9 mouse cellular contexts compared by ENCODE assay signal in the genomic region with DNA sequence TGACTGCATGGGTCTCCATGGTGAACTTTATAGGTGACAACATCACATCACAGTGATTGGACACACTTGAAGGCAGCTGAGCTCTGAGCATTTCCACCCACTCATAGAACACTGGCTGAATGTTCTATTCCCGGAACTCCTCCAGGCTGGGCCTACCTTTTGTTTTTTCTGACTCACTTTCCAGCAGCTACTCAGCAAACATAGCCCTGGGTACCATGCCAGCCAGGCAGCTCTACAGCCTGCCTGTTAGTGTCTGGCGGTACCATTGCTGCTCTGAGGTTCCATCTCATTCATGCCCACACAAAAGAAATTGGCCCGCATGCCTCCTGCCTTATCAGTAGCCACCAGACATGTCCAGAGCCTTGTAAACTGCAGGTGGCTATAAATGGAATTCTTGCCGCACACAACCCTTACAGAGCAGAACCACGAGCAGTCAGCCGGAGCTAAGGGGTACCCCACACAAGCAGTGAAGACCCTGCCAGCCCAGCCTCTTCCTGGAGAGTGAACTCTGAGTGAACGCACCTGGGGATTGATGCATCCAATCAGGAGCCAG. TPM values are rescaled to one million over a fixed set of nuclear protein-coding genes. Genes with fewer than 3 reads are reported as not detected.
DNase-seq lines count a peak whose midpoint lies in the region; ATAC-seq and TF ChIP-seq lines count a peak whose summit lies in the region.
"Had no signal": no experiment of that assay in that cellular context is flagged by ENCODE, and none has a peak within 500 bp of the region (broad histone marks: within the 10 kb centered on the region; RNA-seq: fewer than 3 reads in every experiment).

No protein-coding gene starts in this region.

- H3K4me2 ChIP-seq in neural tube, embryonic 13.5 days, result no peak overlapping the region
- 0 out of 2 replicates have a peak overlapping the region, but pooled peaks have one; percentile 1 for H3K4me2 ChIP-seq in heart, embryonic 15.5 days
- peak overlapping the region; percentile 72 for H3K4me2 ChIP-seq in liver, embryonic 14.5 days (ENCODE audit: low read depth)

- H3K4me1 ChIP-seq in neural tube, embryonic 13.5 days (replicated peaks), result peaks cover 32% of the 10 kb centered on the region
- peaks cover 34% of the 10 kb centered on the region for H3K4me1 ChIP-seq in heart, embryonic 15.5 days (replicated peaks)
- peaks cover 34 to 39% of the 10 kb centered on the region in 2 experiments for H3K4me1 ChIP-seq in liver, embryonic 14.5 days (replicated peaks; ENCODE audit: control insufficient read depth in 2 of 2, insufficient read depth in 2 of 2, low read length in 1 of 2)

- no peaks in the 10 kb centered on the region for H3K9me3 ChIP-seq in neural tube, embryonic 13.5 days
- no peaks in the 10 kb centered on the region for H3K9me3 ChIP-seq in heart, embryonic 15.5 days (replicated peaks)
- no peaks in the 10 kb centered on the region for H3K9me3 ChIP-seq in liver, embryonic 14.5 days (ENCODE audit: control insufficient read depth, low read length)

- no peak overlapping the region for H3K9ac ChIP-seq in neural tube, embryonic 13.5 days
- no peak overlapping the region for H3K9ac ChIP-seq in heart, embryonic 15.5 days
- peak overlapping the region; percentile 50 for H3K9ac ChIP-seq in liver, embryonic 14.5 days (replicated peaks)

- no peaks in the 10 kb centered on the region for H3K36me3 ChIP-seq in neural tube, embryonic 13.5 days
- no peaks in the 10 kb centered on the region for H3K36me3 ChIP-seq in heart, embryonic 15.5 days
- no peaks in the 10 kb centered on the region for H3K36me3 ChIP-seq in liver, embryonic 14.5 days (replicated peaks; ENCODE audit: control insufficient read depth, insufficient read depth, low read depth)

- WGBS in neural tube, embryonic 13.5 days, result 61% methylated on average over 7 of the region's 7 CpGs
- 20% methylated on average over 7 of the region's 7 CpGs for WGBS in heart, embryonic 15.5 days
- WGBS in liver, embryonic 14.5 days (ENCODE audit: insufficient replicate concordance), result 24% methylated on average over 7 of the region's 7 CpGs

- TF ChIP-seq EP300 in liver, embryonic 14.5 days (IDR thresholded peaks at IDR 0.05; ENCODE audit: low read depth), result peak; percentile 90

- peak; percentile 23; the same call in 1 of the 2 replicates for ATAC-seq in neural tube, embryonic 13.5 days (ENCODE audit: low read depth)
- ATAC-seq in heart, embryonic 15.5 days (replicated peaks; ENCODE audit: insufficient number of reproducible peaks, insufficient read depth, low FRiP score, low read depth), result peak; percentile 40; the same call in 1 of the 2 replicates
- ATAC-seq in liver, embryonic 14.5 days (ENCODE audit: insufficient read depth), result peak; percentile 83

- no peaks in the 10 kb centered on the region for H3K27me3 ChIP-seq in neural tube, embryonic 13.5 days
- no peaks in the 10 kb centered on the region for H3K27me3 ChIP-seq in heart, embryonic 15.5 days
- no peaks in the 10 kb centered on the region for H3K27me3 ChIP-seq in liver, embryonic 14.5 days (ENCODE audit: control insufficient read depth, insufficient read depth, low read length)

- peak overlapping the region; percentile 30; the same call in 1 of the 2 replicates for H3K27ac ChIP-seq in neural tube, embryonic 13.5 days (replicated peaks)
- H3K27ac ChIP-seq in heart, embryonic 15.5 days, result peak overlapping the region; percentile 48
- peak overlapping the region; percentile 96 for H3K27ac ChIP-seq in liver, embryonic 14.5 days

- no peak for DNase-seq in neural tube, embryonic 10.5 days (ENCODE audit: extremely low spot score, low spot score)
- DNase-seq in liver, embryonic 14.5 days (ENCODE audit: low read depth in 3 of 3, low spot score in 3 of 3), result peak; percentile 77 to 85 (median 82)
- peak; percentile 87 for DNase-seq in telencephalon, adult 2 months (ENCODE audit: low read depth, low spot score)
- no peak for DNase-seq in thymus, postnatal 0 days (ENCODE audit: low spot score)
- no peak for DNase-seq in gastrocnemius, adult 8-10 months (ENCODE audit: low spot score in 2 of 2)
- no peak for DNase-seq in urinary bladder, adult 18-20 months (ENCODE audit: low spot score in 2 of 2)

- no peak for TF ChIP-seq CTCF in liver, embryonic 14.5 days (IDR thresholded peaks at IDR 0.05; ENCODE audit: low read depth)

- H3K4me3 ChIP-seq in neural tube, embryonic 13.5 days, result no peak overlapping the region
- no peak overlapping the region for H3K4me3 ChIP-seq in heart, embryonic 15.5 days
- H3K4me3 ChIP-seq in liver, embryonic 14.5 days (ENCODE audit: insufficient read depth in 1 of 2, low read depth in 2 of 2, low read length in 2 of 2), result peak overlapping the region; percentile 32 to 44

RNA-seq across cellular contexts. Expression of gene Tbx19, which starts 55.8 kb away (rescaled TPM):
- not detected in 2 replicates for polyA plus RNA-seq in neural tube, embryonic 13.5 days (2015; fragmentation: Nextera tagmentation; extraction: Ambion mirVana)
- 0.19 TPM in 1 of 2 replicates, not detected in the other for polyA plus RNA-seq in heart, embryonic 15.5 days (2015; fragmentation: Nextera tagmentation; extraction: Ambion mirVana)
- 0.02 and 0.04 TPM in 2 replicates for polyA plus RNA-seq in liver, embryonic 14.5 days (2012; rRNA removed)
- polyA plus RNA-seq in liver, embryonic 14.5 days (2014; fragmentation: Nextera tagmentation; extraction: Ambion mirVana), result 0.13 TPM in 1 of 2 replicates, not detected in the other
- 2.8 and 3.9 TPM in 2 replicates for polyA plus RNA-seq in thymus, postnatal 0 days (2015; fragmentation: Nextera tagmentation; extraction: Ambion mirVana)
- total RNA-seq in gastrocnemius, adult 8-10 months (2022), result not detected
- total RNA-seq: layer of hippocampus, postnatal 10 days had no signal

Comparison
In these comparisons a context has a peak if more than half of its experiments do, and no peak if none do; other contexts are left out.
1. ATAC-seq: peak in every context shown above with its lines; median percentile 83 in liver, embryonic 14.5 days; 40 in heart, embryonic 15.5 days; 23 in neural tube, embryonic 13.5 days.
2. H3K27ac ChIP-seq: peak in every context shown above with its lines; median percentile 96 in liver, embryonic 14.5 days; 48 in heart, embryonic 15.5 days; 30 in neural tube, embryonic 13.5 days.
3. H3K4me3 ChIP-seq: peak in liver, embryonic 14.5 days (2 of 2); none in neural tube, embryonic 13.5 days (single experiment) and heart, embryonic 15.5 days (single experiment).
4. DNase-seq: peak in liver, embryonic 14.5 days (3 of 3) and telencephalon, adult 2 months (single experiment); none in neural tube, embryonic 10.5 days (single experiment), thymus, postnatal 0 days (single experiment), gastrocnemius, adult 8-10 months (0 of 2) and urinary bladder, adult 18-20 months (0 of 2).